Comparison of ENCODE assay signal across 9 mouse cellular contexts in the genomic region with DNA sequence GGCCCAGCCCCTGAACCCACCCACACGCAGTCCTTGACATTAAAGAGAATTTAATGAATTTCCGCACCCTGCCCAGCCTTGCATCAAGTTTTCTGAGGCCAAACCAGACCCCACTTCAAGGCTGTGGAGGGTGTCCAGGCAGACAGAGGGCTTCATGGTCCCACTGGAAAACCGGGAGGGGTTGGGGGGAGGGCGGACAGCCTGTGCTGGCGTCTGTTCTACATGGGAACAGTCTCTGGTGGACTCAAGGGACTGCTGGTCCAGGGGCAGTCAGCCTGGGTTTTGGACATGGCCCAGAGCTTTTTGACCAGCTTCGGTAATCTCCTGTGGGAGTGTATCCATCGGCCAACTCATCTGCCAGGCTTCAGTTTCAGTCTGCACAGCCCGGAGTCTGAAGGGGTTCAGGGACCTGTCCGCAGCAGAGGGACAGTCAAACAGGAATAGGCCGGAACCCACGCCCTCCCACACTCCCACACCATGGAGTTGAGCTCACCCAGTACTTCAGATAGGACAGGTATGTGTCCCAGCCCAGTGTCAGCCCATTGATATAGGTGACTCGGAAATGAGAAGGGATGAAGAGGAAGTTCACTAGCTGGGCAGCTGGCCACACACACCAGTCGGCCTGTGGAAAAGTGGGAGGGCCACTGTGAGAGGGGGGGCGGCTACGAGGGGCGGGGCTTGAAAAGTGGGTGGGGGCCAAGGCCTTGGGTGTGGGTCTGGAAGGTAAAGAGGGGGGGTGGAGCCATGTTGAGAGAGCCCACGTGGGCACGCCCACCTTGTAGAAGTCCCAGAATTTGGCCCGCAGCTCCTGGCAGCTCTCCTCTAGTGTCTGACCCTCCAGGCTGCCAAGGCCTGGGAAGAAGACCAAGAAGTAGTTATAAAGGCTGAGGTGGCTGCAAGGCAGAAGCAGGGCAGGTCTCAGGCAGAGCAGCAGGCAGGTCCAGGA. TPM values are rescaled to one million over a fixed set of nuclear protein-coding genes. Genes with fewer than 3 reads are reported as not detected.
DNase-seq lines count a peak whose midpoint lies in the region; ATAC-seq and TF ChIP-seq lines count a peak whose summit lies in the region.
"Had no signal": no experiment of that assay in that cellular context is flagged by ENCODE, and none has a peak within 500 bp of the region (broad histone marks: within the 10 kb centered on the region; RNA-seq: fewer than 3 reads in every experiment).

No protein-coding gene starts in this region.

- TF ChIP-seq POLR2A in thymus, adult 2 months (IDR thresholded peaks at IDR 0.05; ENCODE audit: control insufficient read depth, extremely low read depth, insufficient read depth, low read length, poor library complexity), result no peak

- H3K27ac ChIP-seq in lung, embryonic 14.5 days (ENCODE audit: low read depth), result peak overlapping the region; percentile 38; the same call in 1 of the 2 replicates
- no peak overlapping the region for H3K27ac ChIP-seq in thymus, adult 2 months (ENCODE audit: control insufficient read depth, insufficient read depth, low read length)

- peak; percentile 61 for DNase-seq in kidney, adult 11 months
- DNase-seq in kidney, adult 9 months, result no peak
- DNase-seq in ES-CJ7 (ENCODE audit: low read depth, low spot score), result peak; percentile 78
- peak; percentile 35 for DNase-seq in brain, adult 2 months (ENCODE audit: low read depth, low spot score)
- DNase-seq in gastrocnemius, postnatal 14 days, result peak; percentile 43
- peak; percentile 40 for DNase-seq in lung, embryonic 14.5 days
- DNase-seq in left cerebral cortex, adult 11 months (ENCODE audit: low spot score), result no peak
- DNase-seq in thymus, adult 2 months, result no peak

- H3K4me2 ChIP-seq in lung, embryonic 14.5 days, result no peak overlapping the region; the same call in 1 of the 2 replicates

- H3K4me1 ChIP-seq in lung, embryonic 14.5 days (ENCODE audit: insufficient read depth), result peaks cover 17% of the 10 kb centered on the region
- peaks cover 23% of the 10 kb centered on the region for H3K4me1 ChIP-seq in thymus, adult 2 months (replicated peaks; ENCODE audit: control insufficient read depth, insufficient read depth, low read length)

- WGBS in lung, embryonic 14.5 days, result 57% methylated on average over 19 of the region's 19 CpGs
- WGBS in thymus, adult 2 months, result 89% methylated on average over 19 of the region's 19 CpGs

- H3K9me3 ChIP-seq in lung, embryonic 14.5 days (ENCODE audit: low read depth, low read length), result no peaks in the 10 kb centered on the region

- no peak overlapping the region for H3K4me3 ChIP-seq in lung, embryonic 14.5 days (ENCODE audit: low read depth, low read length)
- no peak overlapping the region for H3K4me3 ChIP-seq in thymus, adult 2 months (ENCODE audit: control insufficient read depth, insufficient read depth, low read length)

- H3K9ac ChIP-seq in lung, embryonic 14.5 days, result no peak overlapping the region

- no peaks in the 10 kb centered on the region for H3K27me3 ChIP-seq in lung, embryonic 14.5 days (ENCODE audit: insufficient read depth, low read length)
- H3K27me3 ChIP-seq in thymus, adult 2 months (ENCODE audit: control insufficient read depth, insufficient read depth, low read length), result no peaks in the 10 kb centered on the region

- TF ChIP-seq CTCF in lung, embryonic 14.5 days (IDR thresholded peaks at IDR 0.05; ENCODE audit: low read depth), result no peak
- TF ChIP-seq CTCF in thymus, adult 2 months (IDR thresholded peaks at IDR 0.05; ENCODE audit: borderline replicate concordance, control insufficient read depth, extremely low read depth, insufficient read depth, low read length, poor library complexity), result no peak

- peaks cover 22% of the 10 kb centered on the region; the same call in 1 of the 2 replicates for H3K36me3 ChIP-seq in lung, embryonic 14.5 days (ENCODE audit: insufficient read depth)
- no peaks in the 10 kb centered on the region for H3K36me3 ChIP-seq in thymus, adult 2 months (ENCODE audit: control insufficient read depth, insufficient read depth, low read length)

- intact Hi-C loops in gastrocnemius, postnatal 14 days (cut with DNase I; ENCODE audit: low total_unique reads), result no loop called here

- no peak for ATAC-seq in lung, embryonic 14.5 days (ENCODE audit: insufficient read depth)

RNA-seq across cellular contexts. Expression of gene Mpv17l2, which starts 1.9 kb away (rescaled TPM):
- 10 to 100 TPM; 28.3 to 31.9 TPM for total RNA-seq in gastrocnemius, postnatal 14 days (2021)
- 27.9 and 29.4 TPM in 2 replicates for polyA plus RNA-seq in lung, embryonic 14.5 days (2014; fragmentation: Nextera tagmentation; extraction: Ambion mirVana)
- 72.9 and 103 TPM in 2 replicates for polyA plus RNA-seq in thymus, adult 2 months (2012; rRNA removed)

RNA-seq across cellular contexts. Expression of gene Rab3a, which starts 4.4 kb away (rescaled TPM):
- total RNA-seq in gastrocnemius, postnatal 14 days (2021), result 10 to 100 TPM; 44.3 to 45.1 TPM
- 10.5 and 12.0 TPM in 2 replicates for polyA plus RNA-seq in lung, embryonic 14.5 days (2014; fragmentation: Nextera tagmentation; extraction: Ambion mirVana)
- 17.8 and 20.8 TPM in 2 replicates for polyA plus RNA-seq in thymus, adult 2 months (2012; rRNA removed)

RNA-seq across cellular contexts. Expression of gene Pik3r2, which starts 17.6 kb away (rescaled TPM):
- total RNA-seq in gastrocnemius, postnatal 14 days (2021), result 10 to 100 TPM; 23.0 to 27.9 TPM
- 46.5 and 52.4 TPM in 2 replicates for polyA plus RNA-seq in lung, embryonic 14.5 days (2014; fragmentation: Nextera tagmentation; extraction: Ambion mirVana)
- 124 and 136 TPM in 2 replicates for polyA plus RNA-seq in thymus, adult 2 months (2012; rRNA removed)

RNA-seq across cellular contexts. Expression of gene Pde4c, which starts 35.4 kb away (rescaled TPM):
- 1 to 10 TPM; 2.9 to 3.4 TPM for total RNA-seq in gastrocnemius, postnatal 14 days (2021)
- polyA plus RNA-seq in lung, embryonic 14.5 days (2014; fragmentation: Nextera tagmentation; extraction: Ambion mirVana), result 0.17 and 0.23 TPM in 2 replicates
- 4.9 and 6.2 TPM in 2 replicates for polyA plus RNA-seq in thymus, adult 2 months (2012; rRNA removed)

RNA-seq across cellular contexts. Expression of gene Gm3336, which starts 40.5 kb away (rescaled TPM):
- not detected for total RNA-seq in gastrocnemius, postnatal 14 days (2021)
- polyA plus RNA-seq in lung, embryonic 14.5 days (2014; fragmentation: Nextera tagmentation; extraction: Ambion mirVana), result not detected in 2 replicates
- 0.48 and 0.50 TPM in 2 replicates for polyA plus RNA-seq in thymus, adult 2 months (2012; rRNA removed)
- total RNA-seq: neutrophil, adult 5-6 weeks had no signal

Comparison
In these comparisons a context has a peak if more than half of its experiments do, and no peak if none do; other contexts are left out.
1. DNase-seq: peak in kidney, adult 11 months (single experiment), ES-CJ7 (single experiment), brain, adult 2 months (single experiment), gastrocnemius, postnatal 14 days (single experiment) and lung, embryonic 14.5 days (single experiment); none in kidney, adult 9 months (single experiment), left cerebral cortex, adult 11 months (single experiment) and thymus, adult 2 months (single experiment).